Mouse (Mus musculus): ENCODE measurements around the gene Fgf22. TPM values are rescaled to one million over a fixed set of nuclear protein-coding genes. Genes with fewer than 3 reads are reported as not detected.

Fgf22 gene
- polyA plus RNA-seq, 1 experiment from 2014 or later = 0.12 TPM

- Histone ChIP-seq H3K27ac (replicated peaks in 1 of 2; ENCODE audit: control insufficient read depth in 1 of 2, insufficient read depth in 1 of 2, low read depth in 2 of 2, low read length in 2 of 2) (peak overlapping the region; percentile 78 to 92), H3K27me3 (ENCODE audit: control insufficient read depth, insufficient read depth, low read length) (no peaks in the 10 kb centered on the region), H3K9me3 (ENCODE audit: control insufficient read depth, low read length) (0 out of 2 replicates have a peak, but pooled peaks cover 5% of the 10 kb centered on the region), H3K4me1 (ENCODE audit: control insufficient read depth in 2 of 2, insufficient read depth in 2 of 2, low read length in 2 of 2) (peaks cover 30 to 46% of the 10 kb centered on the region in 2 experiments), H3K4me2 (ENCODE audit: low read length) (peak overlapping the region; percentile 75), H3K36me3 (ENCODE audit: control insufficient read depth, insufficient read depth, low read length) (peaks cover 2% of the 10 kb centered on the region; the same call in 1 of the 2 replicates), H3K4me3 (ENCODE audit: control insufficient read depth in 1 of 2, insufficient read depth in 1 of 2, low read depth in 1 of 2, low read length in 2 of 2) (peak overlapping the region; percentile 90 to 93), H3K9ac (ENCODE audit: low read length) (peak overlapping the region; percentile 75)
- peak; percentile 64 for ATAC-seq (ENCODE audit: insufficient number of reproducible peaks, insufficient read depth, low FRiP score, low read depth)
- WGBS = 11% methylated on average over 40 of the region's 40 CpGs
Measured at GRCm38 (mm10) chr10:79767372-79768244, 12.7 kb downstream of the Fgf22 start.

- ATAC-seq (ENCODE audit: insufficient number of reproducible peaks, insufficient read depth, low FRiP score, low read depth) = no peak
- Histone ChIP-seq H3K9ac (ENCODE audit: low read length) (no peak overlapping the region), H3K4me2 (ENCODE audit: low read length) (peak overlapping the region; percentile 75; the same call in 1 of the 2 replicates), H3K36me3 (ENCODE audit: control insufficient read depth, insufficient read depth, low read length) (no peaks in the 10 kb centered on the region), H3K27ac (replicated peaks in 1 of 2; ENCODE audit: control insufficient read depth in 1 of 2, insufficient read depth in 1 of 2, low read depth in 2 of 2, low read length in 2 of 2) (no peak overlapping the region), H3K27me3 (ENCODE audit: control insufficient read depth, insufficient read depth, low read length) (no peaks in the 10 kb centered on the region), H3K4me1 (ENCODE audit: control insufficient read depth in 2 of 2, insufficient read depth in 2 of 2, low read length in 2 of 2) (peaks cover 26 to 41% of the 10 kb centered on the region in 2 experiments), H3K9me3 (ENCODE audit: control insufficient read depth, low read length) (0 out of 2 replicates have a peak, but pooled peaks cover 5% of the 10 kb centered on the region), H3K4me3 (ENCODE audit: control insufficient read depth in 1 of 2, insufficient read depth in 1 of 2, low read depth in 1 of 2, low read length in 2 of 2) (no peak overlapping the region)
- WGBS = under 1% methylated on average over 5 of the region's 5 CpGs
Measured at GRCm38 (mm10) chr10:79768400-79768799, 13.5 kb downstream of the Fgf22 start.

GRCm38 (mm10) chr10:79769329-79769728 lies 14.5 kb downstream of the Fgf22 start:
- Histone ChIP-seq H3K36me3 (ENCODE audit: control insufficient read depth, insufficient read depth, low read length) (no peaks in the 10 kb centered on the region), H3K4me1 (ENCODE audit: control insufficient read depth in 2 of 2, insufficient read depth in 2 of 2, low read length in 2 of 2) (peaks cover 18 to 32% of the 10 kb centered on the region in 2 experiments), H3K9ac (ENCODE audit: low read length) (no peak overlapping the region), H3K9me3 (ENCODE audit: control insufficient read depth, low read length) (0 out of 2 replicates have a peak, but pooled peaks cover 5% of the 10 kb centered on the region), H3K4me3 (ENCODE audit: control insufficient read depth in 1 of 2, insufficient read depth in 1 of 2, low read depth in 1 of 2, low read length in 2 of 2) (no peak overlapping the region), H3K27ac (replicated peaks in 1 of 2; ENCODE audit: control insufficient read depth in 1 of 2, insufficient read depth in 1 of 2, low read depth in 2 of 2, low read length in 2 of 2) (no peak overlapping the region), H3K4me2 (ENCODE audit: low read length) (no peak overlapping the region), H3K27me3 (ENCODE audit: control insufficient read depth, insufficient read depth, low read length) (no peaks in the 10 kb centered on the region)
- no peak for ATAC-seq (ENCODE audit: insufficient number of reproducible peaks, insufficient read depth, low FRiP score, low read depth)
- 61% methylated on average over 4 of the region's 4 CpGs for WGBS

- no peak for ATAC-seq (ENCODE audit: insufficient number of reproducible peaks, insufficient read depth, low FRiP score, low read depth)
- WGBS = 92% methylated on average over 3 of the region's 3 CpGs
Measured at GRCm38 (mm10) chr10:79772320-79772719, 17.4 kb downstream of the Fgf22 start.

GRCm38 (mm10) chr10:79773208-79773607 lies 18.3 kb downstream of the Fgf22 start:
- WGBS = 85% methylated on average over 2 of the region's 2 CpGs
- Histone ChIP-seq H3K27ac (replicated peaks in 1 of 2; ENCODE audit: control insufficient read depth in 1 of 2, insufficient read depth in 1 of 2, low read depth in 2 of 2, low read length in 2 of 2) (no peak overlapping the region), H3K36me3 (ENCODE audit: control insufficient read depth, insufficient read depth, low read length) (no peaks in the 10 kb centered on the region), H3K9ac (ENCODE audit: low read length) (no peak overlapping the region), H3K27me3 (ENCODE audit: control insufficient read depth, insufficient read depth, low read length) (no peaks in the 10 kb centered on the region), H3K4me2 (ENCODE audit: low read length) (no peak overlapping the region), H3K4me3 (ENCODE audit: control insufficient read depth in 1 of 2, insufficient read depth in 1 of 2, low read depth in 1 of 2, low read length in 2 of 2) (no peak overlapping the region), H3K4me1 (ENCODE audit: control insufficient read depth in 2 of 2, insufficient read depth in 2 of 2, low read length in 2 of 2) (peaks cover 10 to 19% of the 10 kb centered on the region in 2 experiments), H3K9me3 (ENCODE audit: control insufficient read depth, low read length) (0 out of 2 replicates have a peak, but pooled peaks cover 5% of the 10 kb centered on the region)
- no peak for ATAC-seq (ENCODE audit: insufficient number of reproducible peaks, insufficient read depth, low FRiP score, low read depth)

More at GRCm38 (mm10) chr10:79772320-79772719, 17.4 kb downstream of the Fgf22 start:
- Histone ChIP-seq H3K27me3 (ENCODE audit: control insufficient read depth, insufficient read depth, low read length) (no peaks in the 10 kb centered on the region), H3K9me3 (ENCODE audit: control insufficient read depth, low read length) (0 out of 2 replicates have a peak, but pooled peaks cover 5% of the 10 kb centered on the region), H3K4me1 (ENCODE audit: control insufficient read depth in 2 of 2, insufficient read depth in 2 of 2, low read length in 2 of 2) (peaks cover 5 to 19% of the 10 kb centered on the region in 2 experiments), H3K27ac (replicated peaks in 1 of 2; ENCODE audit: control insufficient read depth in 1 of 2, insufficient read depth in 1 of 2, low read depth in 2 of 2, low read length in 2 of 2) (no peak overlapping the region), H3K36me3 (ENCODE audit: control insufficient read depth, insufficient read depth, low read length) (no peaks in the 10 kb centered on the region), H3K4me3 (ENCODE audit: control insufficient read depth in 1 of 2, insufficient read depth in 1 of 2, low read depth in 1 of 2, low read length in 2 of 2) (no peak overlapping the region), H3K9ac (ENCODE audit: low read length) (no peak overlapping the region), H3K4me2 (ENCODE audit: low read length) (no peak overlapping the region)

GRCm38 (mm10) chr10:79774486-79775279 lies 19.8 kb downstream of the Fgf22 start:
- Histone ChIP-seq H3K9me3 (ENCODE audit: control insufficient read depth, low read length) (0 out of 2 replicates have a peak, but pooled peaks cover 5% of the 10 kb centered on the region), H3K27me3 (ENCODE audit: control insufficient read depth, insufficient read depth, low read length) (no peaks in the 10 kb centered on the region), H3K4me1 (ENCODE audit: control insufficient read depth in 2 of 2, insufficient read depth in 2 of 2, low read length in 2 of 2) (peaks cover 10 to 21% of the 10 kb centered on the region in 2 experiments), H3K27ac (replicated peaks in 1 of 2; ENCODE audit: control insufficient read depth in 1 of 2, insufficient read depth in 1 of 2, low read depth in 2 of 2, low read length in 2 of 2) (no peak overlapping the region), H3K4me2 (ENCODE audit: low read length) (no peak overlapping the region), H3K9ac (ENCODE audit: low read length) (no peak overlapping the region), H3K36me3 (ENCODE audit: control insufficient read depth, insufficient read depth, low read length) (no peaks in the 10 kb centered on the region), H3K4me3 (ENCODE audit: control insufficient read depth in 1 of 2, insufficient read depth in 1 of 2, low read depth in 1 of 2, low read length in 2 of 2) (no peak overlapping the region)
- no peak for ATAC-seq (ENCODE audit: insufficient number of reproducible peaks, insufficient read depth, low FRiP score, low read depth)
- 57% methylated on average over 5 of the region's 5 CpGs for WGBS

GRCm38 (mm10) chr10:79777103-79777531 lies 22.2 kb downstream of the Fgf22 start, which contains the start of gene Fstl3:
Fstl3 (plus strand) TSS chr10:79777272.
- H3K4me3 ChIP-seq (ENCODE audit: control insufficient read depth in 1 of 2, insufficient read depth in 1 of 2, low read depth in 1 of 2, low read length in 2 of 2) = peak within 1 kb of the TSS; percentile 51 to 55
- H3K9ac ChIP-seq (ENCODE audit: low read length) = peak within 1 kb of the TSS; percentile 73
- 2% methylated on average over 39 of the region's 39 CpGs for WGBS
- no peak for ATAC-seq (ENCODE audit: insufficient number of reproducible peaks, insufficient read depth, low FRiP score, low read depth)
- H3K9me3 ChIP-seq (ENCODE audit: control insufficient read depth, low read length) = 0 out of 2 replicates have a peak, but pooled peaks cover 5% of the 10 kb centered on the region
- H3K27ac ChIP-seq (replicated peaks in 1 of 2; ENCODE audit: control insufficient read depth in 1 of 2, insufficient read depth in 1 of 2, low read depth in 2 of 2, low read length in 2 of 2) = peak within 1 kb of the TSS; percentile 74 to 84
- H3K4me2 ChIP-seq (ENCODE audit: low read length) = peak within 1 kb of the TSS; percentile 78
- H3K27me3 ChIP-seq (ENCODE audit: control insufficient read depth, insufficient read depth, low read length) = peaks cover 8% of the 10 kb centered on the region
- peaks cover 21 to 33% of the 10 kb centered on the region in 2 experiments for H3K4me1 ChIP-seq (ENCODE audit: control insufficient read depth in 2 of 2, insufficient read depth in 2 of 2, low read length in 2 of 2)
- H3K36me3 ChIP-seq (ENCODE audit: control insufficient read depth, insufficient read depth, low read length) = no peaks in the 10 kb centered on the region
